Mouse (Mus musculus) intestine, embryonic 15.5 days (tissue): ENCODE measurements around the gene Btnl2. TPM values are rescaled to one million over a fixed set of nuclear protein-coding genes. Genes with fewer than 3 reads are reported as not detected.
A peak's percentile ranks its signal among the peaks of the same experiment; 100 is the strongest.

Experiments
- ATAC-seq: fragments of 200-750 bp; cut with Nextera tagmentation; 2 replicates; pipeline ENCODE4 v1.8.0; 2017; ENCODE audit warnings: moderate TSS enrichment, moderate library complexity
- H3K27ac ChIP-seq: fragments of 300-500 bp; sonication (generic); 2 replicates; pipeline ENCODE4 v1.5.1; 2015; ENCODE audit warnings: mild to moderate bottlenecking, inconsistent platforms
- H3K27me3 ChIP-seq: fragments of 300-500 bp; sonication (generic); replicated peaks from 2 replicates; pipeline ENCODE4 v1.6.1; 2015; ENCODE audit warnings: inconsistent platforms
- H3K36me3 ChIP-seq: fragments of 300-500 bp; sonication (generic); 2 replicates; pipeline ENCODE4 v1.6.1; 2015; ENCODE audit warnings: inconsistent platforms
- H3K4me1 ChIP-seq: fragments of 300-500 bp; sonication (generic); replicated peaks from 2 replicates; pipeline ENCODE4 v1.6.1; 2015; ENCODE audit warnings: inconsistent platforms
- H3K4me2 ChIP-seq: fragments of 300-500 bp; sonication (generic); replicated peaks from 2 replicates; pipeline ENCODE4 v1.6.1; 2015; ENCODE audit warnings: mild to moderate bottlenecking, inconsistent platforms
- H3K4me3 ChIP-seq: fragments of 300-500 bp; sonication (generic); replicated peaks from 2 replicates; pipeline ENCODE4 v1.5.1; 2015; ENCODE audit warnings: inconsistent platforms
- H3K9ac ChIP-seq: fragments of 300-500 bp; sonication (generic); 2 replicates; pipeline ENCODE4 v1.6.1; 2015; ENCODE audit warnings: inconsistent platforms
- H3K9me3 ChIP-seq: fragments of 300-500 bp; sonication (generic); 2 replicates; pipeline ENCODE4 v1.6.1; 2016; ENCODE audit warnings: inconsistent platforms
- whole genome bisulfite sequencing: fragments of 180-500 bp; shearing (Covaris S2); methylation state at CpG from one replicate; pipeline ENCODE4 v1.1.7; 2015; 5-methylcytosine and 5-hydroxymethylcytosine counted together
- polyA plus RNA-seq: library from polyadenylated mRNA; unstranded; fragments of >200 nt; fragmentation: Nextera tagmentation; extraction: Ambion mirVana; gene quantifications from 2 replicates; pipeline ENCODE4 v1.2.1, GENCODE M21; 2015

Gene Btnl2
- polyA plus RNA-seq, 1 experiment from 2014 or later, result 3.7 TPM

- no peaks in the 10 kb centered on the region for H3K27me3 ChIP-seq
- no peaks in the 10 kb centered on the region for H3K36me3 ChIP-seq
- no peak overlapping the region for H3K4me3 ChIP-seq
- no peaks in the 10 kb centered on the region for H3K9me3 ChIP-seq
- H3K4me1 ChIP-seq, result no peaks in the 10 kb centered on the region
- H3K4me2 ChIP-seq, result no peak overlapping the region
- no peak overlapping the region for H3K27ac ChIP-seq
- 75% methylated on average over 3 of the region's 3 CpGs for WGBS
- ATAC-seq, result no peak
- no peak overlapping the region for H3K9ac ChIP-seq
Measured at GRCm38 (mm10) chr17:34384699-34385098, 30.1 kb downstream of the Btnl2 start.

GRCm38 (mm10) chr17:34386656-34387055 lies 32.0 kb downstream of the Btnl2 start:
- H3K36me3 ChIP-seq, result no peaks in the 10 kb centered on the region
- no peak overlapping the region for H3K27ac ChIP-seq
- no peaks in the 10 kb centered on the region for H3K9me3 ChIP-seq
- no peak for ATAC-seq
- H3K4me2 ChIP-seq, result no peak overlapping the region
- H3K4me1 ChIP-seq, result no peaks in the 10 kb centered on the region
- 72% methylated on average over 2 of the region's 2 CpGs for WGBS
- H3K4me3 ChIP-seq, result no peak overlapping the region
- H3K27me3 ChIP-seq, result no peaks in the 10 kb centered on the region
- no peak overlapping the region for H3K9ac ChIP-seq

GRCm38 (mm10) chr17:34388513-34388912 lies 33.9 kb downstream of the Btnl2 start:
- no peak overlapping the region for H3K4me3 ChIP-seq
- WGBS, result 36% methylated on average over 4 of the region's 4 CpGs
- no peak for ATAC-seq

GRCm38 (mm10) chr17:34391507-34391906 lies 36.9 kb downstream of the Btnl2 start:
- H3K4me3 ChIP-seq, result no peak overlapping the region
- H3K4me2 ChIP-seq, result peak overlapping the region; percentile 69; the same call in 1 of the 2 replicates
- no peaks in the 10 kb centered on the region for H3K9me3 ChIP-seq
- H3K9ac ChIP-seq, result no peak overlapping the region
- peaks cover 5% of the 10 kb centered on the region; the same call in 1 of the 2 replicates for H3K4me1 ChIP-seq
- H3K27ac ChIP-seq, result no peak overlapping the region
- ATAC-seq, result no peak
- WGBS, result 63% methylated on average over 7 of the region's 7 CpGs
- no peaks in the 10 kb centered on the region for H3K27me3 ChIP-seq
- no peaks in the 10 kb centered on the region for H3K36me3 ChIP-seq

More at GRCm38 (mm10) chr17:34388513-34388912, 33.9 kb downstream of the Btnl2 start:
- Histone ChIP-seq H3K36me3 (no peaks in the 10 kb centered on the region), H3K27me3 (no peaks in the 10 kb centered on the region), H3K27ac (no peak overlapping the region), H3K9me3 (no peaks in the 10 kb centered on the region), H3K9ac (no peak overlapping the region), H3K4me2 (no peak overlapping the region), H3K4me1 (peaks cover 5% of the 10 kb centered on the region; the same call in 1 of the 2 replicates)

GRCm38 (mm10) chr17:34392321-34392720 lies 37.7 kb downstream of the Btnl2 start:
- H3K4me3 ChIP-seq, result peak overlapping the region; percentile 35
- no peaks in the 10 kb centered on the region for H3K36me3 ChIP-seq
- 5% methylated on average over 24 of the region's 24 CpGs for WGBS
- no peak overlapping the region for H3K27ac ChIP-seq
- H3K9ac ChIP-seq, result peak overlapping the region; percentile 32
- ATAC-seq, result peak; percentile 56; the same call in 1 of the 2 replicates
- H3K4me1 ChIP-seq, result peaks cover 5% of the 10 kb centered on the region; the same call in 1 of the 2 replicates
- H3K4me2 ChIP-seq, result peak overlapping the region; percentile 69
- H3K27me3 ChIP-seq, result no peaks in the 10 kb centered on the region
- H3K9me3 ChIP-seq, result no peaks in the 10 kb centered on the region

- Histone ChIP-seq H3K27ac (no peak overlapping the region), H3K4me3 (no peak overlapping the region), H3K27me3 (0 out of 2 replicates have a peak, but pooled peaks cover 3% of the 10 kb centered on the region), H3K9me3 (no peaks in the 10 kb centered on the region), H3K36me3 (no peaks in the 10 kb centered on the region), H3K4me1 (0 out of 2 replicates have a peak, but pooled peaks cover under 1% of the 10 kb centered on the region), H3K4me2 (no peak overlapping the region), H3K9ac (no peak overlapping the region)
- no peak for ATAC-seq
- 66% methylated on average over 5 of the region's 5 CpGs for WGBS
Measured at GRCm38 (mm10) chr17:34397357-34397756, 42.7 kb downstream of the Btnl2 start.

GRCm38 (mm10) chr17:34398058-34398710 lies 43.6 kb downstream of the Btnl2 start:
- Histone ChIP-seq H3K27me3 (0 out of 2 replicates have a peak, but pooled peaks cover 3% of the 10 kb centered on the region), H3K9me3 (no peaks in the 10 kb centered on the region), H3K9ac (no peak overlapping the region), H3K4me3 (peak overlapping the region; percentile 57), H3K36me3 (no peaks in the 10 kb centered on the region), H3K4me2 (peak overlapping the region; percentile 83), H3K4me1 (no peaks in the 10 kb centered on the region), H3K27ac (no peak overlapping the region)
- WGBS, result 14% methylated on average over 9 of the region's 9 CpGs
- ATAC-seq, result peak; percentile 89

GRCm38 (mm10) chr17:34398711-34399393 lies 44.2 kb downstream of the Btnl2 start, which contains the start of gene BC051142:
TSS of gene BC051142 (plus strand) at chr17:34398820.
- Histone ChIP-seq H3K4me2 (peak within 1 kb of the TSS; percentile 83), H3K9ac (peak within 1 kb of the TSS; percentile 60), H3K36me3 (no peaks in the 10 kb centered on the region), H3K9me3 (no peaks in the 10 kb centered on the region), H3K4me1 (no peaks in the 10 kb centered on the region), H3K4me3 (peak within 1 kb of the TSS; percentile 57), H3K27ac (peak within 1 kb of the TSS; percentile 79), H3K27me3 (0 out of 2 replicates have a peak, but pooled peaks cover 3% of the 10 kb centered on the region)
- peak; percentile 98 for ATAC-seq
- 4% methylated on average over 34 of the region's 34 CpGs for WGBS

- Histone ChIP-seq H3K9ac (no peak overlapping the region), H3K36me3 (no peaks in the 10 kb centered on the region), H3K27ac (no peak overlapping the region), H3K27me3 (0 out of 2 replicates have a peak, but pooled peaks cover 3% of the 10 kb centered on the region), H3K4me1 (no peaks in the 10 kb centered on the region), H3K4me2 (peak overlapping the region; percentile 83; the same call in 1 of the 2 replicates), H3K4me3 (peak overlapping the region; percentile 57), H3K9me3 (no peaks in the 10 kb centered on the region)
- 65% methylated on average over 4 of the region's 4 CpGs for WGBS
- no peak for ATAC-seq
Measured at GRCm38 (mm10) chr17:34399394-34399715, 44.7 kb downstream of the Btnl2 start.

GRCm38 (mm10) chr17:34411117-34411516 lies 56.5 kb downstream of the Btnl2 start:
- no peaks in the 10 kb centered on the region for H3K4me1 ChIP-seq
- H3K9me3 ChIP-seq, result no peaks in the 10 kb centered on the region
- H3K36me3 ChIP-seq, result no peaks in the 10 kb centered on the region
- no peak overlapping the region for H3K4me3 ChIP-seq
- H3K4me2 ChIP-seq, result no peak overlapping the region
- H3K27ac ChIP-seq, result no peak overlapping the region
- H3K27me3 ChIP-seq, result no peaks in the 10 kb centered on the region; the same call in 1 of the 2 replicates
- 0 out of 2 replicates have a peak, but pooled peaks have one; percentile 49 for ATAC-seq
- H3K9ac ChIP-seq, result no peak overlapping the region
- WGBS, result 25% methylated on average over 6 of the region's 6 CpGs
